Mouse (Mus musculus) lung, postnatal 0 days (tissue): ENCODE results near the gene Atp5g3. TPM values are rescaled to one million over a fixed set of nuclear protein-coding genes. Genes with fewer than 3 reads are reported as not detected.
A peak's percentile ranks its signal among the peaks of the same experiment; 100 is the strongest.
"Not testable (repeated sequence)": the region's sequence is repeated elsewhere in the genome, so short reads cannot be mapped to it uniquely, and the experiment has no call there.

ENCODE experiments used
- ATAC-seq: fragments of 200-750 bp; cut with Nextera tagmentation; 2 replicates; pipeline ENCODE4 v1.8.0; 2017; ENCODE audit warnings: moderate library complexity
- DNase-seq: peaks from one replicate; pipeline ENCODE4 v3.0.0-alpha.2; 2016; ENCODE audit warnings: low spot score
- H3K27ac ChIP-seq: fragments of 300-500 bp; sonication (generic); 2 replicates; pipeline ENCODE4 v1.5.1; 2014; ENCODE audit warnings: antibody characterized with exemption, mild to moderate bottlenecking, low read length, mixed read lengths
- H3K27me3 ChIP-seq: fragments of 300-500 bp; sonication (generic); replicated peaks from 2 replicates; pipeline ENCODE4 v1.6.1; 2014; ENCODE audit warnings: low read length, mixed read lengths; ENCODE audit not compliant: insufficient read depth
- H3K36me3 ChIP-seq: fragments of 300-500 bp; sonication (generic); 2 replicates; pipeline ENCODE4 v1.6.1; 2014; ENCODE audit warnings: low read length, mixed read lengths; ENCODE audit not compliant: insufficient read depth
- H3K4me1 ChIP-seq: fragments of 300-500 bp; sonication (generic); 2 replicates; pipeline ENCODE4 v1.6.1; 2014; ENCODE audit warnings: antibody characterized with exemption, low read depth, low read length, mixed read lengths; ENCODE audit not compliant: insufficient read depth
- H3K4me2 ChIP-seq: fragments of 300-500 bp; sonication (generic); replicated peaks from 2 replicates; pipeline ENCODE4 v1.6.1; 2014; ENCODE audit warnings: low read depth, mild to moderate bottlenecking, low read length, moderate library complexity, mixed read lengths
- H3K4me3 ChIP-seq: fragments of 300-500 bp; sonication (generic); 2 replicates; pipeline ENCODE4 v1.5.1; 2014; ENCODE audit warnings: low read depth, low read length
- H3K9ac ChIP-seq: fragments of 300-500 bp; sonication (generic); replicated peaks from 2 replicates; pipeline ENCODE4 v1.6.1; 2014; ENCODE audit warnings: low read depth, mild to moderate bottlenecking
- H3K9me3 ChIP-seq: fragments of 300-500 bp; sonication (generic); 2 replicates; pipeline ENCODE4 v1.6.1; 2016; ENCODE audit warnings: low read length, mixed read lengths
- CTCF ChIP-seq: IDR thresholded peaks from 2 replicates; pipeline ENCODE4 v1.5.1; 2016; ENCODE audit warnings: antibody characterized with exemption, mild to moderate bottlenecking
- EP300 ChIP-seq: IDR thresholded peaks from 2 replicates; pipeline ENCODE4 v1.6.1; 2016; ENCODE audit warnings: antibody characterized with exemption, mild to moderate bottlenecking, control low read depth
- WGBS: fragments of 180-500 bp; shearing (Covaris S2); extraction: QIAGEN DNeasy Blood & Tissue Kit; methylation state at CpG from one replicate; pipeline ENCODE4 v1.1.7; 2014; 5-methylcytosine and 5-hydroxymethylcytosine counted together
- polyA plus RNA-seq: library from polyadenylated mRNA; unstranded; fragments of >200 nt; fragmentation: Nextera tagmentation; extraction: Ambion mirVana; gene quantifications from 2 replicates; pipeline ENCODE4 v1.2.1, GENCODE M21; 2015

Atp5g3 gene
- polyA plus RNA-seq, 1 experiment from 2014 or later: 832 TPM

DNA sequence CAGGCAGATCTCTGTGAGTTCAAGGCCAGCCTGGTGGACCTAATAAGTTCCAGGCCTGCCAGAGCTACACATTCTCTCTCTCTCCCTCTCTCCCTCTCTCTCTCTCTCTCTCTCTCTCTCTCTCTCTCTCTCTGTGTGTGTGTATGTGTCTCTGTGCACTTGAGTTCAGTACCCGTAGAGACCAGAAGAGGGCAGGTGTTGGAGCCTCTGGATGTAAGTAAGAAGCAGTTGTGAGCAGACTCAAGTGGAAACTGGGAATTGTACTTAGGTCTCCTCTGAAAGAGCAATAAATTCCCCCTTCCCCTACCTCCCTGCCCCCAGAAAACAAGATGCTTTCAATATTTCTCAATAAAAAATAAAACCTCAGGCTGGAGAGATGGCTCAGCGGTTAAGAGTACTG lies 7.6 kb downstream of the Atp5g3 start:
- H3K27me3 ChIP-seq: no peaks in the 10 kb centered on the region
- ATAC-seq: no peak
- H3K9me3 ChIP-seq: no peaks in the 10 kb centered on the region
- H3K4me1 ChIP-seq: no peaks in the 10 kb centered on the region
- no peak overlapping the region for H3K4me2 ChIP-seq
- peaks cover 16% of the 10 kb centered on the region; the same call in 1 of the 2 replicates for H3K36me3 ChIP-seq
- H3K27ac ChIP-seq: no peak overlapping the region
- TF ChIP-seq EP300 (no peak), CTCF (0 out of 2 replicates have a peak, but pooled peaks have one; percentile 3)
- no peak overlapping the region for H3K9ac ChIP-seq
- DNase-seq: no peak
- WGBS: 88% methylated on average over 2 of the region's 2 CpGs
- no peak overlapping the region for H3K4me3 ChIP-seq

DNA sequence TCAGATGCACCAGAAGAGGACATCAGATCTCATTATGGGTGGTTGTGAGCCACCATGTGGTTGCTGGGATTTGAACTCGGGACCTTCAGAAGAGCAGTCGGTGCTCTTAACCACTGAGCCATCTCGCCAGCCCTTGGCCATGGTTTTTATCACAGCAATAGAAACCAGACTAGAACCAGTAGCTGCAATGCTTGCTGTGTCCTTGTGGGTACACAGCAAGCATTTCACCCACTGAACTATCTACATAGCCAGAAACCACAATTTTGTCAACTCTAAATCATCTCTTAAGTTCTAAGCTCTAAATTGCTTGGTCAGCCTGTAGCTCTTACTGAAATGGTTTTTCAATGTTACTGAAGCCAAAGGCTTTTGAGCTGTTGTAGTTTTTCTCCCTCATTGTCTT lies 8.8 kb downstream of the Atp5g3 start:
- not testable (repeated sequence) for H3K9ac ChIP-seq, H3K4me3 ChIP-seq, DNase-seq, H3K27me3 ChIP-seq, ATAC-seq, H3K36me3 ChIP-seq, H3K4me1 ChIP-seq, H3K27ac ChIP-seq, H3K4me2 ChIP-seq, H3K9me3 ChIP-seq
- WGBS: 97% methylated on average over 3 of the region's 3 CpGs

DNA sequence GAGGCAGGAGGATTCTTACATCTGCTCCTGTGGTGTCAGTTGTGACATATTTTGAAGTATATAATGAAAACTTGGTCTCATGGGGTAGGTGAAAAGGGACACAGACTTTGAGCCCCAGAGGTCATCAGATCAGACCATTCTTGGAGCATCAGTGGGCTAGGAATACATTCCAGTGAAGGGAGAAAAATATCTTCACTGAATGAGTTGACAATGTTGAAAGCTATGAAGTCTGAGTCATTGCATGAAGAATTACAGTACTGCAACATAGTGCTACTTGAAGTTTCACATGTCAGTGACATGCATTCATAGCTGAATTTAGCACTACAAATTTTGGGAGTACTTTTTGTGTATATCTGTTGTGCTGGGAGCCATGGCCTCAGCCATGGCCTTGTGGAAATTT lies 10.0 kb downstream of the Atp5g3 start:
- Histone ChIP-seq H3K27me3 (no peaks in the 10 kb centered on the region), H3K27ac (no peak overlapping the region), H3K4me1 (no peaks in the 10 kb centered on the region), H3K9ac (no peak overlapping the region), H3K36me3 (no peaks in the 10 kb centered on the region), H3K4me3 (no peak overlapping the region), H3K4me2 (no peak overlapping the region), H3K9me3 (no peaks in the 10 kb centered on the region)
- no peak for DNase-seq
- TF ChIP-seq CTCF (no peak), EP300 (no peak)
- no peak for ATAC-seq

DNA sequence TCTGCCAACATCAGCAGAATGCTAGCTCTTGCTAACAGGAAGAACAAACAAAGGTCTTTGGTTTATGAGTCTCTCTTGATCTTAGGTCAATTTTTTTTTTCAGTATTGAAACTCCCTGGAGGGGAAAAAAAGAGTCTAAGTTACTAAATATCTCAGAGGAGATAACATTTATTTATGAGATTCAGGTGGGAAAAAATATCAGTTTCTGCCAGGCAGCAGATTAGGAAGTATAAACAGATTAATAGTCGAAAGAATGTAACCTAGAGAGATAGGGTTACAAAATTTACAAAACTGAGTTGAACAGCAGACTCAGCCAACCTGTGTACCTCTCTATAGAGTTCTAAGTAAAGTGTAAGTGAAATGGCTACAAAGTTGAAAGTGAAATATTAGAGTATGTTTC lies 10.8 kb downstream of the Atp5g3 start:
- no peak for TF ChIP-seq CTCF
- no peak for TF ChIP-seq EP300
- WGBS: 63% methylated on average over 1 of the region's 1 CpGs
- Histone ChIP-seq H3K4me1 (no peaks in the 10 kb centered on the region), H3K27me3 (no peaks in the 10 kb centered on the region), H3K9ac (no peak overlapping the region), H3K4me3 (no peak overlapping the region), H3K27ac (no peak overlapping the region), H3K4me2 (no peak overlapping the region), H3K36me3 (no peaks in the 10 kb centered on the region), H3K9me3 (no peaks in the 10 kb centered on the region)
- ATAC-seq: no peak
- DNase-seq: no peak

- H3K27ac ChIP-seq, H3K4me2 ChIP-seq, H3K4me1 ChIP-seq, H3K36me3 ChIP-seq, H3K27me3 ChIP-seq, DNase-seq, H3K9ac ChIP-seq, H3K9me3 ChIP-seq, H3K4me3 ChIP-seq, ATAC-seq: not testable (repeated sequence)
- 64% methylated on average over 4 of the region's 4 CpGs for WGBS
Measured at GRCm38 (mm10) chr2:73896919-73897318, 14.2 kb downstream of the Atp5g3 start.

DNA sequence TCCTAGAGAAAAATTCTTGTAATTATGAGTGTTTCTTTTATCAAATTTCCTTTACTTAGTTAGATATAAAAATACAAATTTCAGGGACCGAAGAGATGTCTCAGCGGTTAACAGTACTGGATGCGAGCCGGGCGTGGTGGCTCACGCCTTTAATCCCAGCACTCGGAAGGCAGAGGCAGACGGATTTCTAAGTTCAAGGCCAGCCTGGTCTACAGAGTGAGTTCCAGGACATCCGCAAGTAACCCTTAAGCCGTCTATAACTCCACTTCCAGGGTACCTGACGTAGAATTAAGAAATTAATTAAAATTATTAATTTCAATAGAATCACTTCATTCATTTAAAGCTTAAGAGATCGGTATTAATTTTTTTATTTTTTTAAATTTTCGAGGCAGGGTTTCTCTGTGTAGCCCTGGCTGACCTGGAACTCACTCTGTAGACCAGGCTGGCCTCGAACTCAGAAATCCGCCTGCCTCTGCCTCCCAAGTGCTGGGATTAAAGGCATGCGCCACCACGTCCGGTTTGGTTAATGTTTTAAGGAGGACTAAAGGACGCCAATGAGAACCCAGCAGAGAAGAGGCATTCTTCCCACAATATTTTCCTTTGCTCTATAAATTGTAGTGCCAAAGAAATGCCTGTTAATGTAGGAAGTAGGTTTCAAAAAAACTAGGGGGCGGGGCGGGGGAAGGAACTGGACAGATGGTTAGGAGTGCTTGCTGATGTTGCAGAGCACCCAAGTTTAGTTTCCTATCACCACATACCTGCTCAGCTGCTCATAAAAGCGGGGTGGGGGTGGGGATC lies 17.5 kb downstream of the Atp5g3 start:
- Histone ChIP-seq H3K4me3 (peak overlapping the region; percentile 97; the same call in 1 of the 2 replicates), H3K4me1 (peaks cover 4% of the 10 kb centered on the region; the same call in 1 of the 2 replicates), H3K9ac (no peak overlapping the region), H3K36me3 (no peaks in the 10 kb centered on the region), H3K9me3 (no peaks in the 10 kb centered on the region), H3K27me3 (no peaks in the 10 kb centered on the region), H3K27ac (no peak overlapping the region), H3K4me2 (peak overlapping the region; percentile 70)
- no peak for TF ChIP-seq EP300
- TF ChIP-seq CTCF: no peak
- 58% methylated on average over 22 of the region's 22 CpGs for WGBS
- ATAC-seq: no peak
- DNase-seq: no peak
